Mouse (Mus musculus) right cerebral cortex, adult 2 months (tissue): ENCODE results near the gene Fam117a.
"Not testable (repeated sequence)": the region's sequence is repeated elsewhere in the genome, so short reads cannot be mapped to it uniquely, and the experiment has no call there.

Experiments used
- DNase-seq, 2 experiments: peaks; one replicate each; pipeline ENCODE4 v3.0.0; 2021 to 2022; ENCODE audit warnings: low spot score in 2 of 2

Fam117a gene

DNA sequence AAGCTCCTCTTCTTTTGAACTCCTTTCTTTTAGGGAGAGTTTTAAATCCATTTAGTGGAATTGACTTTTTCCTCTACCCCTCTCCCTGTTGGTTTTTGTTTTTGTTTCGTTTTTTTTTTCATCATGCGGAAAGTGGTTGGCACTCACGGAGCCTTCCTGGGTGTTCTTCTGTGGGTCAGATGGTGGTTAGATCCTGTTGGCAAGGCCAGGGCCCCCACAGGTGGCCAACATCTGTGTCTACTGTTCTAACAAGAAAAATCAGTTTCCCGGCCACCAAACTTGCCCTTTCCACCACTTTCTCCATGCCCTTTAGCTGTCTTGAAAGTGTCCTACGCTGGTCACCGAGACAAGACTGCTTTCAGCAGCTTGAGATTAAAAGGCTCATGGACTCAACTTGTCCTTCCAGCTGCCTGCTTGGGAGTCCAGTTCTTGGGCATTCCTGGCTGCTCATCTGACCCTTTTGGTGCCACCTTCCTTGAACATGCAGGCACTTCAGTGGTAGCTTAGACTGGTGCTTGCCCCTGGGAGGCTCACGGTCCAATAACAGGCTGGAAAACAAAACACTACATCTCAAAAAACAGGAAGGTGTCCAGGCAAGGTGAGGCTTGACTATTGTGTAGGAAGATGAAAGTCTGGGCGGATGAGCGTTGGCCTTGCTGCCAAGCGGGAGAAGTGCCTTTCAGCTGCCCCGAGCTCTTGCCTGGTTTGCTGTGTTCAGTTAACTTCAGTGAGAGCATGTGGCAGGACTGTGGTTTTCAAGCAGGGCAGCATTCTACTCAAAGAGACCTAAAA lies 56.1 kb downstream of the Fam117a start:
- DNase-seq, result no peak

DNA sequence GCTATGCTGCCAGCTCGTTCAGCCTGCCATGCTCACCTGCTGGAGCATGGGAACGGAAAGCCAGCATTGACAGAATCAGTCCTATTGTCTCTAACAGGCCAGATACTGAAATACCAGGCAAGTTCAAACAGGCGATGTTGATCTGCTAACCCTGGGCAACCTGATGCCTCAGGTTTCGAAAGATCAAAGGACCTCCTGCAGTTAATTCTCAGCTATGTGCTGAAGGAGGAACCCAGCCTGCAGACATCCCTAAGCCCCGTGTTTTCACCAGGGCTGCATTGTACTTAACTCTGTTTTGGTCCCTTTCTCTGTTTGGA lies 56.6 kb downstream of the Fam117a start:
- no peak for DNase-seq

GRCm38 (mm10) chr11:95394112-95394511 lies 57.3 kb downstream of the Fam117a start:
- DNase-seq, result no peak

GRCm38 (mm10) chr11:95396548-95396947 lies 59.7 kb downstream of the Fam117a start:
- no peak for DNase-seq

DNA sequence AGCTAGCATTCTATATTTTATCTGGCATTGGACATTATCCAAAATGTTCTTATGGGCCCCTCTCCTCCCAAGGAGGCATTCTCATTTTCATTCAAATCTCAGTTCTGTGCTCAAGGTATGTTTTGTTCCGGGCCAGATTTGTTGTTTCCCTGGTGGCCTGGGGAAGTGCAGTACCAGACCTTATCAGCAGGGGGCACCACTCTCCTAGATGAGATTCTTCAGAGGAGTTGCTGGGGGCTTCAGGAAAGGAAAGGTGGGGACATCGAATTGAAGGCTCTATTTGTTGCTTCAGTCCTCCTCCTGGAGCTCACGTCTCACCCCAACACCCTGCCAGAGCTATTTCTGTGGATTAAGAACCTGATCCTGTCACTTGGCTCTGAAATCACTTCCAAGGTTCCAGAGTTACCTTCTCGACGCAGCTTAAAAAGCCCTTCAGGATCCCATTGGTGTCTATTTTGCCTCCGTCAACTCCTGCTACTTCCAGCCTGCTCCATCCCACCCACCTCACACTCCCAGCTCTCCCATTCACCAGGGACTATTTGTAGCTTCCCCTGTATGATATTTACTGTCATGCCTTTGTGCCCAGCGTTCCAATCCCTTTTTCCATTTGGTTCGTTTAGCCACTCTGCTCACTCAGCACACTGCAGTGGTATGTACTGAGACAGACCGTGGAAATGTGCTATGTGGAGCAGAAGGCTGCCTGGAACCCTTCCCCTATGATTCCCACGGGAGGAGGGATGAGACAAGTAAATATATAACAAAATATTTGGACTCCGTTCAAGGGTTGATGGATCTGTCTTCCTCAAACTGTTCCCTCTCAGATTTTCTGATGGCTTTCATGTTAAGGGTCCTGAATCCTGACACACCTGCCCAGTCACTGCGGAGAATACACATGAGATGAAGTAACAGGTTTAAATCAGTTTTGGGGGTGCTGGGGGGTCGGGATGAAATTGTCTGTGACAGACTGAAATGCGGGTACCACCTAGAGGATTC lies 61.3 kb downstream of the Fam117a start:
- peak; percentile 83 to 89 for DNase-seq

- peak; percentile 36 to 41 for DNase-seq
Measured at GRCm38 (mm10) chr11:95399520-95400020, 62.8 kb downstream of the Fam117a start.

GRCm38 (mm10) chr11:95401568-95401967 lies 64.8 kb downstream of the Fam117a start:
- DNase-seq, result no peak

DNA sequence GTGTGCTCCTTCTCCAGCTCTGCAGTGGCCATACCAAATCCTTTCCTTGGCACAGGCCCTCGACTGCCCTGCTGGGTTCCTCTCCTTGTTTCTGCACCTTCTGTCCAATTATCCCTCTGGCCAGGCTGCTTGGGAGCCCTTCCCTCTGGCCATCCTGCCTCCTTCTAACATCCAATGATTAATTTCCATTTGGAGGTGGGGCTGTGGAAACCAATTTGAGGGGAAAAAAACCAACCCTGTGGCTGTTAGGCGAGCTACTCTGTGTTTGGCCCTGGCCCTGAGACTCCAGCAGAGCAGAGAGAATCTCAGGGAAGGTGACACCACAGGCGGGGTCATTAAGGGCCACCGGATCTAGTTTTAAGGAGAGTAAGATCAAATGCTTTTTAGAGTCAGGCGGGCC lies 65.4 kb downstream of the Fam117a start:
- DNase-seq, result no peak

DNA sequence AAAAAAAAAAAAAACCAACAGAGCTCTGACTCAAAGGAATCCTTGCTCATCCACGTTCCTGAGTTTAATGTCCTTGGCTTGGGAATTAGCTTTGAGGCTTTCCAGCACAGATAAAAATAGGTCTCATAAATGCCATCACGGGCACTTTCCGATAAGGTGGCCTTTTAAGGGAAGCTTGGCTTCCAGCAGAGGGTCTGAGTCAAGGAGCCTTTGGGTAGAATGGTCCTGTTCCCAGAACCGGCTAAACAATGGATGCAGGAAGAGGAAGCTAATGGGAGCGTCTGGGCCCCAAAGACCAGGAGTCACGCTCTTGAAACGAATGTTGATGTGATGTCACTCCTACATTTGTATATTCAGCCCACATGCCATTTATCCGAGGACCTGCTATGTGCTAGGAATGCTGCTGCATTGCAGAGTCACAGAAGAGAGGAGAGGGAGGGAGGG lies 65.9 kb downstream of the Fam117a start:
- no peak for DNase-seq

DNA sequence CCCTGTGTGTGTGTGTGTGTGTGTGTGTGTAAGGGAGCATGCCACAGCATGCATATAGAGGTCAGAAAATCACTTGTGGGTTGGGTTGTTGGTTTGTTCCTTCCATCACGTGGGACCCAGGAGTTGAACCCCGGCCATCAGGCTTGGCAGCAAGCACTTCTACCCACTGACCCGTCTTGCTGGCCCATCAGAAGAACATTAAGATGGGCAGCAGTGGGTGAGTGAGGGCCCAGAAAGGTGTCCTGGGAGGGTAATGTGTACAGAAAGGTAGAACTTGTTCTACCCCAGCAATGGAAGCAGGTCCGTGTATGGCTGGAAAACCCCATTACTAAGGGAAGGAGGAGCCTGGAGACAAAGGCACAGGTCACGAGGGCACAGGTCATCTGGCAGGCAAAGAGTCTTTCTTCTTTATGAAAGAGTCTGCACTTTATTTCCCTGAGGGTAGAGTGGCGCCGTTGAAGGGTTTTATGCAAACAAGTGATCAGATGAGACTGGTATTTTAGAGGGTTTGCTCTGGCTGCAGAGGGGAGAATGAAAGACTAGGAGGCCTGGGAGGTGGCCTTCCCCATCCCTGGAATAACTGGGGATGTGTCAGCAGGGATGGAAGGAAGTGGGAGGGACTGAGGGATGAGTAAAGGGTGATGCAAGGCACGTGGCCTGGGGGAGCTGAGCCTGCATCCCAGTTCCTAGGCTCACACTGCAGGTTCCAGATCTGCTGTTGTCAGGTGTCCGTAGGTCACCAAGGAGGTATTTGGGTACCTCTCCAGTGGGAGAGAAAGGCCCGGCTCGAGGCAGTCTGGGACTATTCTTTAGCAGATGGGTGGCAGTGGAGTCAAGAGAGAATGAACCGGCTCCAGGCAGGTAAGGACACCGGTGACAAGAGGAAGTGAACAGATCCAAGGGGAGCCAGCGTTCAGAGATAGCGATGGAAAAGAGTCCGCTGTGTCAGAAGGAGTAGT lies 66.8 kb downstream of the Fam117a start:
- DNase-seq, result no peak

DNA sequence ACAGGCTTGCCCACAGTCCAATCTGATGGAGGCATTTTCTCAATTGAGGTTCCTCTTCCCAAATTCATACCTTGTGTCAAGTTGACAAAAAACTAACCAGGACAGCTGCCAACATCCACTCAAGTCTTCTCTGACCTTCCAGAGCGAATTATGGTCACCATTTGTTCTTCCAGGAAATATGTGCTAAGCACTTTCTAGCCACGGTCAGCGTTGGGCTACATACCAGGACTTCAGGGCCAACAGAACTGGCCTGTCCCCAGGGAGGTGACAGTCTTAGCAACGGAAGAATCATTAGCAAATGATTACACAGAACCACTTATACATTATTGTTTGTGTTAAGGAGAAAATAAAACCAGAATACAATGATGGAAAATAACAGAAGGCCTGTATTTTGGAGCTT lies 69.0 kb downstream of the Fam117a start:
- no peak for DNase-seq

- DNase-seq, result not testable (repeated sequence)
Measured at GRCm38 (mm10) chr11:95406398-95406797, 69.6 kb downstream of the Fam117a start.

- no peak for DNase-seq
Measured at GRCm38 (mm10) chr11:95409450-95410112, 72.8 kb downstream of the Fam117a start.

GRCm38 (mm10) chr11:95411453-95412013 lies 74.7 kb downstream of the Fam117a start:
- DNase-seq, result no peak

DNA sequence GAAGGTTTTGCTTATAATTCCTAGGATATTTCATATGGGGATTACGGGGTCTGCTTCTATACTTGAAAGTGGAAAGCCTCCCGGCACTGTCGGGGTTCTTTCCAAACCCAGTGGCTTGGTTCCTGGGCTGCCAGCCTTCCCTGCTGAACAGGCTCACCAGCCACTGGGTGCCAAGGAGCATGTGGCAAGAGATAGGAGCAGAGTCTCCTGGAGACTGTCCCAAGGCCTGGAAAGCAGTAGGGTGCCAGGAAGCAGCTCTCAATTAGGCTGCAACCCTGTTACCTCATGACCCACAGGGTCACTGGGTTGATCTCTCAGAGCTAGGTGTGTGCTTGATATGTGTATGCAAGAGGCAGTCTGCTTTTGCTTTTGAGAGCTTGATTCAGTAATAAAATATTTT lies 75.8 kb downstream of the Fam117a start:
- DNase-seq, result no peak

DNA sequence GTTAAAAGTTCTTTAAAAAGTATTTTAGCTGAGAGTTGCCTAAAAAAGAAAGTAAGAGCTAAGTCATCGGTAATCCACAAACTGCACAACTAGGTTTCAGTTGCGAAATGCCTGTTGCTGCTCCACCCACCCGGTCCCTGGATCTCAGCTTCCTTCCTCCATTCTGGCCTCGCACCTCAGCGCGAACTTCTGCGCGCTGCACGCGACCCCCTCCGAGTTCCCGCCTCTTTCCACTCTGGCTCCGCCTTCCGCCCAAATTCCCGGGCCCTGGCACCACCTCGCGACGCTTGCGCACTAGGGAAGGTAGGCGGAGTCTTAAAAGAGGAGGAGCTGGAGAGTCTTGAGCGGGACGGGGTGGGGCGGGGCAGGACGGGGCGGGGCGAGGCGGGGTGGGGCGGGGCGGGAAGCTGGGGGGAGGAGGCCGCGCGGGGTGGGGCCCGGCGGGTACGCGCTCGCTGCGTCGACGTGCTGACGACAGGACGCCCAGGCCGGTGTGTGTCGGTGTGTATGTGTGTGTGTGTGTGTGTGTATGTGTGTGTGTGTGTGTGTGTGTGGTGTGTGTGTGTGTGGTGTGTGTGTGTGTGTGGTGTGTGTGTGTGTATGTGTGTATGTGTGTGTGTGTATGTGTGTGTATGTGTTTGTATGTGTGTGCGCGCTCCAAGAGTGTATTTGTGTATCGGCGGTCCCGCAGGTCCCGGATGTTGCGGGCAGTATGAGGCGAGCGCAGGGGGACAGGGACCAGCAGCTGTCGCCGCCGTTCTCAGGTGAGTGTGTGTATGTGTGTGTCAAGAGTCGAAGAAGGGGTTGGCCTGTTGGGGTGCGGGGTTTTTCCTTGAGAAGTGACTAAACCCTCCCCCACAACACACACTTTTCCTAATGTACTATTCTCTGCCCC lies 77.1 kb downstream of the Fam117a start, which contains the start of gene Spop:
Gene Spop (plus strand): TSS at position 440 of the 895 bp plus-strand sequence.
- DNase-seq, result peak; percentile 83 to 84

DNA sequence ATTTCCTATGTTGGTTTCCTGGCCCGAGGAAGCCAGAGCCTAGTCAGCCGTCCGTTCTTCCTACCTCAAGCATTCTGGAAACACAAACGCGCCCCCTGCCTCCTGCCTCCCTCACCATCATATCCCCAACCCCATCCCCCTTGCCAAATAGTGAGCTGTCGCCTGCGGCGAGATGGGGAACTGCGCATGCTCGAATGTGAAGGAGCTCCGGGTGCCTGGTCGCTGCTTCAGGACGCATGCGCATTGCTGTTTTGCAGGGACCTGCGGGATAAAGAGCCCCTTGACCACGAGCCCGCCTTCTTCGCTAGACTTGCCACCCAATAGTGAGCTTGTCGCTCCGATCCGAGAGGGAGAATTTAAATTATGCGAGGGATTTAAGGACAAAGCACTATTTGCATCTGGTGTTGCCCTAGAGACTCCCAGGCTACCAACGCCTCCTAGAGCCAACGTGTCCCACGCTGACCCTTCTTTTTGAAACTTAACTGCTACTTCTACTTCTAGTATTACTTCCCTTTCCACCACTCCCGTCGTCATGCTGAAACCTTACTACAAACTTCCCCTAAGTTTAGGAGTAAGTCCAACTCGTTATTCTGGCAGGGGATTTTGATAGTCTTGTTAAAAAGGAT lies 77.8 kb downstream of the Fam117a start:
- peak; percentile 93 to 96 for DNase-seq

GRCm38 (mm10) chr11:95415931-95416330 lies 79.1 kb downstream of the Fam117a start:
- DNase-seq, result no peak

GRCm38 (mm10) chr11:95417341-95417740 lies 80.5 kb downstream of the Fam117a start:
- DNase-seq, result no peak
